Mouse (Mus musculus) stomach, postnatal 0 days (tissue): ENCODE data around the gene Gucy2d. TPM values are rescaled to one million over a fixed set of nuclear protein-coding genes. Genes with fewer than 3 reads are reported as not detected.

ENCODE experiments used
- ATAC-seq: fragments of 200-750 bp; cut with Nextera tagmentation; 2 replicates; pipeline ENCODE4 v1.8.0; 2017; ENCODE audit not compliant: low FRiP score, low TSS enrichment
- DNase-seq: peaks from one replicate; pipeline ENCODE4 v3.0.0-alpha.2; 2016; ENCODE audit warnings: low spot score
- H3K27ac ChIP-seq: fragments of 300-500 bp; sonication (generic); replicated peaks from 2 replicates; pipeline ENCODE4 v1.5.1; 2014; ENCODE audit warnings: mild to moderate bottlenecking, control low read depth
- H3K27me3 ChIP-seq: fragments of 300-500 bp; sonication (generic); 2 replicates; pipeline ENCODE4 v1.6.1; 2014; ENCODE audit warnings: low read length; ENCODE audit not compliant: control insufficient read depth, insufficient read depth
- H3K36me3 ChIP-seq: fragments of 300-500 bp; sonication (generic); 2 replicates; pipeline ENCODE4 v1.6.1; 2014; ENCODE audit warnings: low read length, mixed read lengths; ENCODE audit not compliant: control insufficient read depth, insufficient read depth
- H3K4me1 ChIP-seq: fragments of 300-500 bp; sonication (generic); replicated peaks from 2 replicates; pipeline ENCODE4 v1.6.1; 2014; ENCODE audit warnings: antibody characterized with exemption; ENCODE audit not compliant: control insufficient read depth, insufficient read depth
- H3K4me2 ChIP-seq: fragments of 300-500 bp; sonication (generic); replicated peaks from 2 replicates; pipeline ENCODE4 v1.6.1; 2014; ENCODE audit warnings: low read depth, mild to moderate bottlenecking, control low read depth, moderate library complexity
- H3K4me3 ChIP-seq: fragments of 300-500 bp; sonication (generic); 2 replicates; pipeline ENCODE4 v1.5.1; 2014; ENCODE audit warnings: low read depth, low read length, control low read depth
- H3K9ac ChIP-seq: fragments of 300-500 bp; sonication (generic); 2 replicates; pipeline ENCODE4 v1.6.1; 2014; ENCODE audit warnings: mild to moderate bottlenecking, low read length, control low read depth, mixed read lengths
- H3K9me3 ChIP-seq: fragments of 300-500 bp; sonication (generic); 2 replicates; pipeline ENCODE4 v1.6.1; 2016; ENCODE audit warnings: low read length; ENCODE audit not compliant: control insufficient read depth
- CTCF ChIP-seq: IDR thresholded peaks from 2 replicates; pipeline ENCODE4 v1.5.1; 2016; ENCODE audit warnings: antibody characterized with exemption, low read depth, mild to moderate bottlenecking, moderate library complexity
- EP300 ChIP-seq: optimal IDR thresholded peaks from 2 replicates; pipeline ENCODE3; 2016; ENCODE audit warnings: antibody characterized with exemption
- WGBS: fragments of 180-500 bp; shearing (Covaris S2); extraction: QIAGEN DNeasy Blood & Tissue Kit; methylation state at CpG from one replicate; pipeline ENCODE4 v1.1.7; 2014; 5-methylcytosine and 5-hydroxymethylcytosine counted together
- polyA plus RNA-seq: library from polyadenylated mRNA; unstranded; fragments of >200 nt; fragmentation: Nextera tagmentation; extraction: Ambion mirVana; gene quantifications from 2 replicates; pipeline ENCODE4 v1.2.1, GENCODE M21; 2015

Gene Gucy2d
- polyA plus RNA-seq, 1 experiment from 2014 or later = 0.02 TPM

GRCm38 (mm10) chr7:98449696-98450095 is 9.5 kb downstream of the Gucy2d start:
- TF ChIP-seq CTCF = no peak
- Histone ChIP-seq H3K27ac (no peak overlapping the region), H3K27me3 (no peaks in the 10 kb centered on the region), H3K36me3 (no peaks in the 10 kb centered on the region), H3K4me2 (no peak overlapping the region), H3K9me3 (no peaks in the 10 kb centered on the region), H3K9ac (no peak overlapping the region), H3K4me1 (no peaks in the 10 kb centered on the region), H3K4me3 (no peak overlapping the region)
- ATAC-seq (0 out of 2 replicates have a peak, but pooled peaks have one; percentile 16), DNase-seq (no peak)
- WGBS = 79% methylated on average over 9 of the region's 9 CpGs

DNA sequence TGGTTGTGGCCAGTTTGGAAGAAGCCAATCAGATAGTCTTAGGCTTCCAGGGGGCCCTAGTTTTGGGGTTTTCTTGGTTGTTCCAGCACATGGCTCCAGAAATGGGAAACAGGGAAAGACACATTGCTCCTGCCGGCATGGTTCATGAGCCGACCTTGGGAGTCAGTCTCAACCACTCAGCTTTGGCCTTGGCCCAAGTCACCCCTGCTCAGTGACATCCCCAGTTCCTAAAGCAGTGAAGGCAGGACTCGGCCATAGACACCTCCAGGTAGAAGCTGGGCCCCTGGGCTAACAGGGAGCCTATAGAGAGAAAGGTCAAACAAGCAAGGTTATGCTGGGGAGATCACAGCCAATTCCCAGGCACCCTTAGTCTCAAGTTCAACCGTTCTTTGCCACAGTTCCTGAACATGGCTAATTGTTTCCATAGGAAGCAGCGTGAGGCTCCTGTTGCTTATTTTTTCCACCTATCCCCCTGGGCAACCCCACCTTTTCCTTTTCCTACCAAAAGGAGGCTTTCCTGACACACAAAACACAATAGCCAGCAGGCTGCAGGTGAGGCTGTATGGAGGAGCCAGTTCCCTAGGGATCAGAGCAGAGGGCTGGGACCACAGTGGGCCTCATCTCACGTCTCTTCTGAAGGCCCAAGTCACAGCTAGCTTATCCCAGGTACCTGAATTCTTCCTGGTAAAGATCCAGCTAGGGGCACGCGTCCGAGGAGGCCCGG is 14.3 kb downstream of the Gucy2d start:
- H3K36me3 ChIP-seq = no peaks in the 10 kb centered on the region
- H3K4me3 ChIP-seq = no peak overlapping the region
- no peaks in the 10 kb centered on the region for H3K4me1 ChIP-seq
- no peak overlapping the region for H3K4me2 ChIP-seq
- H3K9ac ChIP-seq = no peak overlapping the region
- H3K27me3 ChIP-seq = no peaks in the 10 kb centered on the region
- no peaks in the 10 kb centered on the region for H3K9me3 ChIP-seq
- no peak overlapping the region for H3K27ac ChIP-seq
- no peak for DNase-seq
- TF ChIP-seq EP300 (no peak), CTCF (no peak)
- WGBS = 70% methylated on average over 10 of the region's 10 CpGs
- no peak for ATAC-seq

DNA sequence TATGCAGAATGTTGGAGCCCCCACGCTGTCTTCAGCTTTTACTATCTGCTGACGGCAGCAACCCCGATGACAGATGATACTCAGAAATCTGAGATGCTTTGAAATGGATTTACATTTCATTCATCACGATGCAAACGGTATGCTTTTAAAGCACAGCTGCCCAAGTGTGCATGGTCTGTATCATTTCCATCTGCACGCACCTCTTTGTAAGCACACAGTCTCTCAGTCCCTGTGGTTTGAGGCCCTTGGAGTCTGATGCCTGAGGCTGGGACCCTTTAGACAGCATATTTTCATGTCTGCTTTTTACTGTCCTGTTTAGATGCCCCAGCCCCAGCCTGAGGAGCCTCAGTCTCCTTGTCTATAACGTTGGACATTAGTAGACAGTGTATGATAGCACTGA is 20.1 kb downstream of the Gucy2d start:
- TF ChIP-seq CTCF (no peak), EP300 (no peak)
- WGBS = 38% methylated on average over 7 of the region's 7 CpGs
- ATAC-seq (no peak), DNase-seq (no peak)
- Histone ChIP-seq H3K27me3 (no peaks in the 10 kb centered on the region), H3K9me3 (no peaks in the 10 kb centered on the region), H3K4me3 (no peak overlapping the region), H3K36me3 (no peaks in the 10 kb centered on the region), H3K27ac (no peak overlapping the region), H3K4me1 (no peaks in the 10 kb centered on the region), H3K4me2 (no peak overlapping the region), H3K9ac (no peak overlapping the region)

DNA sequence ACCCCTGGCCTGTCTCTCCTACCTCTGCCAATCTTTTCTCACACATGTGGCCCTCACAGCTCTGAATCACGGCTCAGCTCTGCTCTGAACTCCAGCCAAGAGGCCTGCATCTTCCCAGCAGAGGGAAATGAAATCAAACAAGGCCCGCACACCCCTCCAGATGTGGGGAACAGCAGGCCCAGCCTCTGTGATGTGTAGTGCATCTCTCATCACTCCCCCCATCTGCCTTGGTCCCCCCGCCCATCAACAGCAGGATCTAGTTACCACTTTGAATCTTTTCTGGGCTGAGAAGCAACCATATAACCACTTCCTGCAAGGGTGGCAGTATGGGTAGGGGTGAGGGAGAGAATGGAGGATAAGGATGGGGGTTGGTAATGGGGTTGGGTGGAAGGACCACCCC is 28.9 kb downstream of the Gucy2d start:
- no peak for ATAC-seq

DNA sequence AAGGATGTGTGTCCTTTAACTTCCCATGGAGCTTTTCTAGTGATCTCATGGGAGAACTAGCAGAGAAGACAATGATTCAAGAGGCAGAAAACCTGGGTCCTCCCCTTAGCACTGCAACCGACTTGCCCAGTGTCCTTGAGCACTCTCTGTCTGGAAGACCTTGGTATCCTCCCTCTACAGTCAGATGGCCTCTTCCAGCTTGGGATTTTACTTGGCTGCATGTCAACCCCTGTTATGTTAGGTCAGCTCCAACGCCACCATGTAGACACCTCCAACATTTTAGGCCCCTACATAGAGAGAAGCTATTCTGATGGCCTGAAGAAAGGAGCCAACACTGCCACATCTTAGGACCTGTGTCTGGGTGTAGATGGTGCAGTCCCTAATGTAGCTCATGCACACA is 32.3 kb downstream of the Gucy2d start:
- H3K4me2 ChIP-seq = no peak overlapping the region
- no peak overlapping the region for H3K4me3 ChIP-seq
- no peaks in the 10 kb centered on the region for H3K4me1 ChIP-seq
- no peaks in the 10 kb centered on the region for H3K9me3 ChIP-seq
- no peaks in the 10 kb centered on the region for H3K36me3 ChIP-seq
- whole genome bisulfite sequencing = 73% methylated on average over 2 of the region's 2 CpGs
- DNase-seq (no peak), ATAC-seq (no peak)
- no peak overlapping the region for H3K9ac ChIP-seq
- TF ChIP-seq EP300 (no peak), CTCF (no peak)
- no peak overlapping the region for H3K27ac ChIP-seq
- no peaks in the 10 kb centered on the region for H3K27me3 ChIP-seq

More for the DNA sequence above, 28.9 kb downstream of the Gucy2d start:
- DNase-seq = no peak
- Histone ChIP-seq H3K27ac (no peak overlapping the region), H3K9ac (no peak overlapping the region), H3K4me3 (no peak overlapping the region), H3K27me3 (no peaks in the 10 kb centered on the region), H3K36me3 (no peaks in the 10 kb centered on the region), H3K9me3 (no peaks in the 10 kb centered on the region), H3K4me1 (no peaks in the 10 kb centered on the region), H3K4me2 (no peak overlapping the region)
- TF ChIP-seq EP300 (no peak), CTCF (no peak)
- 61% methylated on average over 3 of the region's 3 CpGs for WGBS

DNA sequence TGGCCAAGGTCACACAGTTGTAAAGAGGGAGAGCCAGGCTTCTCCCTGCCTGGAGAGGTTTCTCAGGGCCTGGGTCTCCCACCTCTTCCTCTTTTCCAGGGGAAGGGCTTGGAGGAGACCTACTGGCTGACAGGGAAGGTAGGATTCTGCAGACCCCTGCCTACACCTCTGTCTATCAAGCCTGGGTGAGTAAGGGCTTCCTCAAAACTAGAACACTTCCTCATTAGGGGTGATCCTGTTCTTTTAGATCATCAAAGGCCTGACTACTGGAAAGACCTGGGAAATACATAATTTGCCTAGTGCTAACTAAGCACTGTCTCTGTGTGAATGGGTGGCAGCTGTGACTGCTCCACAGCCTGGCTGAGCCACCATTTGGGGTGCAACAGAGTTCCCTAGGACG is 34.3 kb downstream of the Gucy2d start:
- H3K27me3 ChIP-seq = no peaks in the 10 kb centered on the region
- DNase-seq (no peak), ATAC-seq (no peak)
- H3K9me3 ChIP-seq = no peaks in the 10 kb centered on the region
- no peak overlapping the region for H3K27ac ChIP-seq
- H3K4me3 ChIP-seq = no peak overlapping the region
- H3K4me2 ChIP-seq = no peak overlapping the region
- 67% methylated on average over 1 of the region's 1 CpGs for WGBS
- H3K4me1 ChIP-seq = no peaks in the 10 kb centered on the region
- H3K9ac ChIP-seq = no peak overlapping the region
- no peak for TF ChIP-seq EP300
- no peak for TF ChIP-seq CTCF
- H3K36me3 ChIP-seq = no peaks in the 10 kb centered on the region
